Mouse (Mus musculus) brain, embryonic 18.5 days (tissue): ENCODE results near the gene Ddx28.

ENCODE experiments used
- DNase-seq: peaks from one replicate; pipeline ENCODE4 v3.0.0-alpha.2; 2012; ENCODE audit warnings: low read depth, low spot score

The Ddx28 gene

DNA sequence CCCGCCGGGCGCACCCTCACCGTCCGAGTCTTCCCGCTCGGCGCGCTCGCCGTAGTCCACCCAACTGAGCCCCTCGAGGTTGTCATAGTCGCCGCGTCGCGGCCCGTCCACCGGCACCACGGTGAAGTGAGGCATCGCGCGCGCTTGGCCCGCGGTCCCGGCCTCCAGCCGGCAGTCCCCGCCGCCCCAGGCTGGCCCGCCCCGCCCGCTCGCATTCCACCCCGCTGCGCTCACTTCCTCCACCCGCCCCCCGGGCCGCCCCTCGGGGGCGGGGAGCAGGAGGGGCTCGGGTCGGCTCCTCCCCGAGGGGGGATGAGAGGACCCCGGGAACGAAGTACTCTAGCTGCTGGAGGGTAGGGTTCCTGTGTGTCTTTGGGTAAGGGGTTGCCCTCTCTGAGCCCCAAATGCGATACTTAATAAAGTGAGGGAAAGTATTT, 45.8 kb downstream of the Ddx28 start, which contains the start of gene Slc12a4:
Slc12a4 (minus strand) TSS at position 193 of the 437 bp plus-strand sequence.
- DNase-seq: no peak

- no peak for DNase-seq
Measured at GRCm38 (mm10) chr8:105965266-105965904, 46.3 kb downstream of the Ddx28 start.

GRCm38 (mm10) chr8:105964506-105965265, 47.0 kb downstream of the Ddx28 start:
- DNase-seq: no peak

- no peak for DNase-seq
Measured at GRCm38 (mm10) chr8:105961536-105961935, 50.1 kb downstream of the Ddx28 start.

GRCm38 (mm10) chr8:105961101-105961500, 50.6 kb downstream of the Ddx28 start:
- no peak for DNase-seq
